Mouse (Mus musculus): Measurements from ENCODE around the gene Slc9a9. TPM values are rescaled to one million over a fixed set of nuclear protein-coding genes. Genes with fewer than 3 reads are reported as not detected.

Gene Slc9a9
- polyA plus RNA-seq, 1 experiment from 2014 or later, result 4.4 TPM

GRCm38 (mm10) chr9:95161699-95162098 is 492.0 kb downstream of the Slc9a9 start:
- Histone ChIP-seq H3K4me3 (ENCODE audit: low read length) (no peak overlapping the region), H3K4me2 (ENCODE audit: low read depth, low read length) (no peak overlapping the region)

DNA sequence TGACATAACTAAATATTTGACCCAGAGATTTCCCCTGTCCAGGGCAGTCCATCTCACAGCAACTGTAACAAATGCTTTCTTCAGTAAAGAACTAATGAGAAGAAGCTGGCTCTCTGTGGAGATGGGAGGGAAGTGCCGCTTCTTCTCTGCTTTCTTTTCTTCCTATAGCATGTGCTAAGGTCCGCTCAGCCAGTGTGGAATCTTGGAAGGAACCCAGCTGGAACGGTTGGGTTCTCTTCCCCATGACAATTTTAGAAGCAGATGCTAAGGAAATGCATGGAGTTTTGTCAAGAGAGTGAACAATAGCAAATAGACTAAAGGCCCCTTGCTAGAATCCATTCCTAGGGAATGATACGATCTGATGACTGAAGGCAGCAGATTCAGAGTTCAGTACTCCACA is 496.5 kb downstream of the Slc9a9 start:
- peak; percentile 34; the same call in 1 of the 2 replicates for ATAC-seq (ENCODE audit: low read depth)
- no peaks in the 10 kb centered on the region for H3K9me3 ChIP-seq (ENCODE audit: control insufficient read depth, low read length)
- H3K4me2 ChIP-seq (ENCODE audit: low read depth, low read length), result no peak overlapping the region
- 54% methylated on average over 4 of the region's 4 CpGs for WGBS
- no peaks in the 10 kb centered on the region for H3K36me3 ChIP-seq (ENCODE audit: control insufficient read depth, insufficient read depth, low read length)
- no peak overlapping the region for H3K4me3 ChIP-seq (ENCODE audit: low read length)
- H3K9ac ChIP-seq (ENCODE audit: low read length), result no peak overlapping the region
- H3K27ac ChIP-seq (ENCODE audit: low read length), result no peak overlapping the region
- H3K4me1 ChIP-seq (replicated peaks; ENCODE audit: control insufficient read depth, insufficient read depth, low read length), result peaks cover 5% of the 10 kb centered on the region
- no peaks in the 10 kb centered on the region for H3K27me3 ChIP-seq (ENCODE audit: control insufficient read depth, insufficient read depth, low read depth, low read length)

More at GRCm38 (mm10) chr9:95161699-95162098, 492.0 kb downstream of the Slc9a9 start:
- H3K27me3 ChIP-seq (ENCODE audit: control insufficient read depth, insufficient read depth, low read depth, low read length), result no peaks in the 10 kb centered on the region
- no peak for ATAC-seq (ENCODE audit: low read depth)
- no peaks in the 10 kb centered on the region for H3K9me3 ChIP-seq (ENCODE audit: control insufficient read depth, low read length)
- H3K9ac ChIP-seq (ENCODE audit: low read length), result no peak overlapping the region
- H3K27ac ChIP-seq (ENCODE audit: low read length), result no peak overlapping the region
- H3K36me3 ChIP-seq (ENCODE audit: control insufficient read depth, insufficient read depth, low read length), result no peaks in the 10 kb centered on the region
- 82% methylated on average over 2 of the region's 2 CpGs for WGBS
- peaks cover 4% of the 10 kb centered on the region; the same call in 1 of the 2 replicates for H3K4me1 ChIP-seq (replicated peaks; ENCODE audit: control insufficient read depth, insufficient read depth, low read length)

DNA sequence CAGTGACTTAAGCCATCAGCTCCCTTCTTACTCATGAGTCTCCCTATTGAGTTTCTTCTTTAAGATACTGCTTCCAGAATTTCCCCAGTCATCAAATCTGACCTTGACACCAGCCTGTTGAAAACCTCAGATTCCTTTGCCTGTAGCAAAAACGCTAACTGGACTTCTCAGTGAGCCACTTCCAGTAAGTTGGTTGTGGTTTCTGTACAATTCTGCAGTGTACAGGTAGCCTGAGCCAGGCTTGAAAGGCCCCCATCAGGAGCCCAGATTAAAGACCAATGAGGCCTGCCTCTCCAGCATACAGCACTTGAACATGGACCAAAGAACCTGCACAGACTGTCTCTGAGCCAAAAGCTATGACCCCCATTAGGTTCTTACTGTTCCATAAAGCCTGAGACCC is 498.1 kb downstream of the Slc9a9 start:
- no peak overlapping the region for H3K27ac ChIP-seq (ENCODE audit: low read length)
- 58% methylated on average over 1 of the region's 1 CpGs for WGBS
- ATAC-seq (ENCODE audit: low read depth), result no peak
- H3K9me3 ChIP-seq (ENCODE audit: control insufficient read depth, low read length), result no peaks in the 10 kb centered on the region
- peaks cover 5% of the 10 kb centered on the region for H3K4me1 ChIP-seq (replicated peaks; ENCODE audit: control insufficient read depth, insufficient read depth, low read length)
- H3K36me3 ChIP-seq (ENCODE audit: control insufficient read depth, insufficient read depth, low read length), result no peaks in the 10 kb centered on the region
- H3K27me3 ChIP-seq (ENCODE audit: control insufficient read depth, insufficient read depth, low read depth, low read length), result no peaks in the 10 kb centered on the region
- H3K4me3 ChIP-seq (ENCODE audit: low read length), result no peak overlapping the region
- no peak overlapping the region for H3K9ac ChIP-seq (ENCODE audit: low read length)
- H3K4me2 ChIP-seq (ENCODE audit: low read depth, low read length), result no peak overlapping the region

DNA sequence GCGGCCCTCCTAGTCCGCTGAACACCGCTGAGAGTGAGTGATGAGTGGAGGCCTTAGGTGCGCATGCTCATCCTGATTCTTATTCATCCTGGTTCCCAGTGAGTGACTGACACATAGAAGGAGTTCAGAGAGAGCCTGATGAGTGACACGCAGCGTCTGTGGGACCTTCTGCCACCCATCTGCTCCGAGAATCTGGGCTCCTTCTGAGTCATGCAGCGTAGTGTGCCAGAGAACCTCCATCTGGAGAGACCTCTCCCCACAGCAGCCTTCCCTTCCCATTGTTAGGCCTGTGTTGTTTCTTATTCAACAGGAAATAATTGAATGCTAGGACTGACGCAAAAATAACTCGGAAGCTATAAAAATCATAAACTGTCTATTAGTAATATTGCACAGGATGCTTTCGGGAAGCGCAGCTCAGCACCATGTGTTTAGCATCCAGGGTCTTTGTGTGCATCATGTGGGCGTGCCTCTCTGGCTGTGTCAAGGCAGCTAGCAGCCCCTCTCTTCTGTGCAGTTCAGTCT is 498.8 kb downstream of the Slc9a9 start:
- Histone ChIP-seq H3K27ac (ENCODE audit: low read length) (0 out of 2 replicates have a peak overlapping the region, but pooled peaks have one; percentile 13), H3K4me1 (replicated peaks; ENCODE audit: control insufficient read depth, insufficient read depth, low read length) (peaks cover 5% of the 10 kb centered on the region), H3K27me3 (ENCODE audit: control insufficient read depth, insufficient read depth, low read depth, low read length) (no peaks in the 10 kb centered on the region), H3K36me3 (ENCODE audit: control insufficient read depth, insufficient read depth, low read length) (no peaks in the 10 kb centered on the region), H3K9ac (ENCODE audit: low read length) (no peak overlapping the region), H3K4me3 (ENCODE audit: low read length) (no peak overlapping the region), H3K9me3 (ENCODE audit: control insufficient read depth, low read length) (no peaks in the 10 kb centered on the region), H3K4me2 (ENCODE audit: low read depth, low read length) (no peak overlapping the region)
- 60% methylated on average over 13 of the region's 13 CpGs for WGBS
- ATAC-seq (ENCODE audit: low read depth), result peak; percentile 93

- H3K4me2 ChIP-seq (ENCODE audit: low read depth, low read length), result no peak overlapping the region
- H3K4me1 ChIP-seq (replicated peaks; ENCODE audit: control insufficient read depth, insufficient read depth, low read length), result peaks cover 10% of the 10 kb centered on the region
- no peaks in the 10 kb centered on the region for H3K27me3 ChIP-seq (ENCODE audit: control insufficient read depth, insufficient read depth, low read depth, low read length)
- no peaks in the 10 kb centered on the region for H3K36me3 ChIP-seq (ENCODE audit: control insufficient read depth, insufficient read depth, low read length)
- no peak for ATAC-seq (ENCODE audit: low read depth)
- H3K9me3 ChIP-seq (ENCODE audit: control insufficient read depth, low read length), result no peaks in the 10 kb centered on the region
- no peak overlapping the region for H3K9ac ChIP-seq (ENCODE audit: low read length)
- no peak overlapping the region for H3K27ac ChIP-seq (ENCODE audit: low read length)
- H3K4me3 ChIP-seq (ENCODE audit: low read length), result no peak overlapping the region
- WGBS, result 89% methylated on average over 3 of the region's 3 CpGs
Measured at GRCm38 (mm10) chr9:95178170-95178569, 508.5 kb downstream of the Slc9a9 start.

DNA sequence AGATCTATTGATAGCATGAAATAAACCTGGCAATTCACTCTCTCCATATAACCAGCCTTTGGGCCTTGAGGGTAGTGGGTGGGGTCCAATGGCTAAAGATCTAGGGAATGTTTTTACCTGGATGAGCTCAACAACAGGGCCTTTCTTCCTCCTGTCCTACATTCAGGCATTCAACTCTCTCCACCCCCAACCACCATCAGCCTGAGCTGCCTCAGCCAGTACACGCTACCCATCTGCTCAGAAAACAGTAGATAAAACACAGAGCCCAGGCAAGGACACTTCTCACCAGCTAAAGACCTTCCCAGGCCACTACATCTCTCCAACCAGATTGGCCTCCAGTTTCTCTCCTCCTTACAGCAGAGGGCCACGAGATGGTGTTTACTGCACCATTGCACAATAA is 510.3 kb downstream of the Slc9a9 start:
- Histone ChIP-seq H3K27ac (ENCODE audit: low read length) (no peak overlapping the region), H3K27me3 (ENCODE audit: control insufficient read depth, insufficient read depth, low read depth, low read length) (no peaks in the 10 kb centered on the region), H3K4me3 (ENCODE audit: low read length) (no peak overlapping the region), H3K9me3 (ENCODE audit: control insufficient read depth, low read length) (no peaks in the 10 kb centered on the region), H3K36me3 (ENCODE audit: control insufficient read depth, insufficient read depth, low read length) (no peaks in the 10 kb centered on the region), H3K4me2 (ENCODE audit: low read depth, low read length) (no peak overlapping the region), H3K4me1 (replicated peaks; ENCODE audit: control insufficient read depth, insufficient read depth, low read length) (peaks cover 10% of the 10 kb centered on the region), H3K9ac (ENCODE audit: low read length) (no peak overlapping the region)
- WGBS, result 62% methylated on average over 2 of the region's 2 CpGs
- ATAC-seq (ENCODE audit: low read depth), result no peak

DNA sequence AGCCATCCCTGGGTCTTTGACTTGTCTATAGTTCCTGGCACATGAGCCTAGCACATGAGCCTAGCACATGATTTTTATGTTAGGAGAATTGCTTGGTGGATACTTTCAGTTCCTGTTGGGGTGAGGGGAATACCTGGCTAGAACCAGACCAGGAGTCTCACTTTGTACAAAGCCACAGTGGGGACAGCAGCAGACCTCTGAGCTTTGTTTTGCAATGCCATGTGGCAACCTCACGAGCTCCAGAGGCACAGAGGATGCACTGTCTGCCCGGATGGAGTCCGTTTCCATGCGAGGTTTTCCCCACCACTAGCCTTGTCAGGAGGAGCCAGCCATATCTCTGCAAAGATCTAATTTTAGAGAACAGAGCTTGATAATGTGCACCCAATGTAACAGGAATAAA is 510.9 kb downstream of the Slc9a9 start:
- no peak overlapping the region for H3K27ac ChIP-seq (ENCODE audit: low read length)
- H3K4me2 ChIP-seq (ENCODE audit: low read depth, low read length), result no peak overlapping the region
- no peak for ATAC-seq (ENCODE audit: low read depth)
- H3K27me3 ChIP-seq (ENCODE audit: control insufficient read depth, insufficient read depth, low read depth, low read length), result no peaks in the 10 kb centered on the region
- no peaks in the 10 kb centered on the region for H3K9me3 ChIP-seq (ENCODE audit: control insufficient read depth, low read length)
- no peak overlapping the region for H3K9ac ChIP-seq (ENCODE audit: low read length)
- H3K4me3 ChIP-seq (ENCODE audit: low read length), result no peak overlapping the region
- 66% methylated on average over 4 of the region's 4 CpGs for WGBS
- no peaks in the 10 kb centered on the region for H3K36me3 ChIP-seq (ENCODE audit: control insufficient read depth, insufficient read depth, low read length)
- peaks cover 10% of the 10 kb centered on the region for H3K4me1 ChIP-seq (replicated peaks; ENCODE audit: control insufficient read depth, insufficient read depth, low read length)

- Histone ChIP-seq H3K9me3 (ENCODE audit: control insufficient read depth, low read length) (no peaks in the 10 kb centered on the region), H3K4me1 (replicated peaks; ENCODE audit: control insufficient read depth, insufficient read depth, low read length) (peaks cover 16% of the 10 kb centered on the region), H3K27ac (ENCODE audit: low read length) (peak overlapping the region; percentile 56; the same call in 1 of the 2 replicates), H3K9ac (ENCODE audit: low read length) (no peak overlapping the region), H3K4me3 (ENCODE audit: low read length) (no peak overlapping the region), H3K36me3 (ENCODE audit: control insufficient read depth, insufficient read depth, low read length) (no peaks in the 10 kb centered on the region), H3K4me2 (ENCODE audit: low read depth, low read length) (no peak overlapping the region), H3K27me3 (ENCODE audit: control insufficient read depth, insufficient read depth, low read depth, low read length) (no peaks in the 10 kb centered on the region)
- 53% methylated on average over 13 of the region's 13 CpGs for WGBS
- ATAC-seq (ENCODE audit: low read depth), result peak; percentile 65
Measured at GRCm38 (mm10) chr9:95181241-95182043, 511.7 kb downstream of the Slc9a9 start.

DNA sequence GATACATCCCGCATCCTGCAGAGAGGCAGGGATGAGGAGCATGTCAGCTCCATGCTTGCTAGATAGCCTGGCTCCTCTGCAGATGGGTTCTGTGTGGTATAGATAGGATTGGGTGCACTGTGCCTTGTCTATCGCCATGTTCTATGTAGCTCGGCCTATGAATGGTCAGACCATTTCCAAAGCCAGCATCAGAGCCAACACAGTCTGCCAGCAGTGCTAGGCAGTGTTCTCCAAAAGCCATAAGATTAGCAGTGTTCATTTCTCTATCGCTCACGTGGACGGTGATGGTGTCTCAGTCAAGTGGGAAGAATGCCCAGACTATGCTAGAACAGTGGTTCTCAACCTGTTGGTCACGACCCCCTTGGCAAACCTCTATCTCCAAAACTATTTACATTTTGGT is 512.6 kb downstream of the Slc9a9 start:
- Histone ChIP-seq H3K27me3 (ENCODE audit: control insufficient read depth, insufficient read depth, low read depth, low read length) (no peaks in the 10 kb centered on the region), H3K9me3 (ENCODE audit: control insufficient read depth, low read length) (no peaks in the 10 kb centered on the region), H3K36me3 (ENCODE audit: control insufficient read depth, insufficient read depth, low read length) (no peaks in the 10 kb centered on the region), H3K9ac (ENCODE audit: low read length) (no peak overlapping the region), H3K27ac (ENCODE audit: low read length) (no peak overlapping the region), H3K4me1 (replicated peaks; ENCODE audit: control insufficient read depth, insufficient read depth, low read length) (peaks cover 23% of the 10 kb centered on the region), H3K4me2 (ENCODE audit: low read depth, low read length) (no peak overlapping the region), H3K4me3 (ENCODE audit: low read length) (no peak overlapping the region)
- no peak for ATAC-seq (ENCODE audit: low read depth)
- WGBS, result 72% methylated on average over 7 of the region's 7 CpGs

Measured in lung, embryonic 16.5 days (tissue).